Mouse (Mus musculus) spleen, adult 2 months (tissue): ENCODE measurements around the gene Ndufs5.

Experiments
- CTCF ChIP-seq: fragments of 200-500 bp; IDR thresholded peaks from 2 replicates; pipeline ENCODE4 v1.5.1; 2011; ENCODE audit warnings: mild to moderate bottlenecking, inconsistent platforms; ENCODE audit not compliant: insufficient read depth, insufficient read length, insufficient replicate concordance; ENCODE audit errors: extremely low read depth
- POLR2A ChIP-seq: fragments of 200-500 bp; IDR thresholded peaks from 2 replicates; pipeline ENCODE4 v1.6.1; 2011; ENCODE audit warnings: low read depth, low read length, inconsistent platforms

GRCm38 (mm10) chr4:123707340-123707739 is 10.7 kb downstream of the Ndufs5 start:
- no peak for TF ChIP-seq POLR2A
- TF ChIP-seq CTCF = no peak
